Mouse (Mus musculus) adrenal gland, adult (tissue): ENCODE measurements around the gene Flvcr1.

Source experiments
- DNase-seq, 2 experiments: peaks; one replicate each; pipeline ENCODE4 v3.0.0; 2022 to 2023; ENCODE audit warnings: low spot score in 1 of 2; ENCODE audit not compliant: inconsistent age in 2 of 2

Gene Flvcr1

DNA sequence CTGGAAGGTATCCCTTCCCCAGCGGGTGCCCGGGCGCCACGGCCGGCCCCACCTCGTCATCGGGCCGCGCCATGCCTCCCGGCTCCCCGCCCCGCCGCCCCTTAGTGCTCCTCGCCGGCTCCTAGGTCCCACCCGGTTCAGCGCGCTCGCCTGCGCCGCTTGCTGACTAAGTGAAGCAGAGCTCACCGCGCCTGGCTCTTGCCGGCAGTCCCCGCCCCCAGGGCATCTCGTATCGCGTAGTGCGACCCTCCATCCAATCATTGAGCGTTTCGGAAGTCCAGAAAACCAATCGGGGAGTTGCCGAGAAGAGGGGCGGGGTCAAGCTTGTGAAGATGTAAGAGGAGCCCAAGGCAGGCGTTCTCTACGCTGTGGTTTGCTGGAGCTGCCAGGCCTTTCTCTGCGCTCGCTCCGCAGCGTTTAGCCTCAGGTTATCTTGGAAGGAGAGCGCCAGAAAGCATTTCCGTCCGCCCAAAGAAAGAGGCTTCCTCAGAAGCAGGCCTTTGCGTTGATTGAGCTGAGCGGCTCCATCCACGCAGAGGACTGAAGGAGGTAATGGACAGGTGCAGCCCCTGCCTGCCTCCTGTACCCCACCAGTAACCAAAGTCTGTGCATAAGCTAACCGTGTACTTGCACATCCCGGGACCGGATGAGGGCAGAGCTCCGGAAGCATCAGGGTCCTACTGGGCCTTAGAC is at the start of gene Flvcr1:
TSS of gene Flvcr1 (minus strand) at position 138 of the 693 bp plus-strand sequence.
- peak; percentile 99 for DNase-seq

DNA sequence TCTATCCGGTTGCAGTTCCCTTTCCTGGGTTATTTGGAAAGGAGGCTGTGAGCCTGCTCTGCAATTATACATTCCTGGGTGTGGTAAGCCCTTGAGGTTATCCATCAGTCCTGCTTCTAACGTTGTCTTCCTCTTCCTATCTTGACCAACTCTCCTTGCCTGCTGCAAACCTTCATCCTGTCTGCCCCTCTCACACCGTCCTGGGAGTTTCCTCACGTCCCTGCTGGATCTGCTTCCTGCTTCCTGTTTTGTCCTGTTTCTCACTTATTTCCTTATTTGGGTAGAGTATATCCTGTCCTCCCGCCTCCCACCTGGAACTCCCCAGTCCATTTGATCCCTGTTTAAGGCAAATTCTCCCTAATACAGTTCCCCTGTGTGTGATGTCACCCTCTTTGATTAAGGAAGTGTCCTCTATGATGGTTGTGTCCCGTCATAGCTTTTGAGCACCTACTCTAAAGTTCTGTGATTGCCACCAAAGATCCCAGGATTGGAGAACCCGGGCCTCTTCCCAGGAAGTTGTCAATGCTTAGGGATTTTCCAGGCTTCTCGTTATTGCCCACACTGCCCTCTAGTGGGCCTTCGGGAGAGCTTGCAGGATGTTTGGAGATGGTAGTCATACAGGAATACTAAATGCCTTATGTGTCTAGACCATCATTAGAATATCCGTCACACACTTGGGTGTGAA is 49.4 kb upstream of the Flvcr1 start:
- peak; percentile 67 to 87 for DNase-seq

DNA sequence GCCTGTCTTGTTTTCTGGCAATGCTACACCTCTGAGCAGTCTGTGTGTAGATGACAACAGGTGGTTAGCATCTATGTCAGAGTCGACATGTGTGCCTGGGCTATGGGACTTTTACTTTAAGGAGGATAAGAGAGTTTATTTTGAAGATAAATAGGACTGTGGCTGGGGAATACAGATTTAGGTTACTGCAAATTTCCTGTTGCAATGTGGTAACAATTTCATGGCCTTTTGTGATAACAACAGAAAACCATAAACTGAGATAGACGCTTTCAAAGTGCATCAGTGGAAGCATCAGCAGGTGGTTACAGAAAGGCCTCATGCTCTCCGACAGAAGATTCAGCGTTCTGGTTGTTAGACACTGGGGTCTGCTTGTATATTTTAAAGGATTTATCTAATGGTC is 47.5 kb upstream of the Flvcr1 start:
- no peak for DNase-seq

DNA sequence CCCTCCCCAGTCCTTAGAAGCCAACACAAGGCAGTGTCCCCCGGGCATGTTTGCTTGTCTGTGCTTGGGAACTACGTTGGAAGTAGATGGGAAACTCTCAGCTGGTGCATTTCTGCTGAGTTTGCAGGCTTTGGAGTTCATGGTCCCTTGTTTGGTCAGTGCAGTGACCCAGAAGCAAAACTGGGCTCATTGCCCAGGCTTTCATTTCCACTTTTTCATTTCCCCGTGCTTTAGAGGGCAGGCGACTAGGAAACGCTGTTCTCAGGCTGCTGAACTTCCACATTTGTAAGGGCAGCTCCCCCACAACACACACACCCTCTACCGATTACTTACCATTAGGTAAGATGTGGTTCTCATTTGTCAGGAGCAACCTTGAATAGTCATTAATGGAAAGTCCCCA is 47.0 kb upstream of the Flvcr1 start:
- DNase-seq, result peak; percentile 73 to 90

DNA sequence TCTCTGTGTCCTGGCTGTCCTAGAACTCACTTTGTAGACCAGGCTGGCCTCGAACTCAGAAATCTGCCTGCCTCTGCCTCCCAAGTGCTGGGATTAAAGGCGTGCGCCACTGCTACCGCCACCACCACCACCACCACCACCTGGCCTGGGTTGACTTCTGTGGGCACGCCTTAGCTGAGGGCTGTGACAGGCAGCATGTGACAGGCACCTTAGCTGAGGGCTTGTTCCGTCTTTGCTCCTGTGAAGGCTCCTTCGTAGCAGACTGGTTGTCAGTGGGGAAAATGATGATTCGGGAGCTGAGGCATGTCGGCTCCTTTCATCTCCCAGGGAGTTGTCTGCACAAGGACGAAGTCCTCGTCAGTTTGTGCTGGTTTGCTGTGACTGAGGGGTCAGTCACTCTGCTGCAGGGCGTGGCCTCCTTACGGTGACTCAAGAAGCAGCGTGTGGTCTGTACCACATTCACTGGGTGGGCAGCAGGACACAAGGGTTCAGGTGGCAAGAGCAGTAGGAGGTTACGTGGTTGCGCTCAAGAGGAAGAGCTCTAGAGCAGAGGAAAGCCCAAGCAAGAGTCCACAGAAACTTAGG is 46.5 kb upstream of the Flvcr1 start:
- DNase-seq, result peak; percentile 67 to 76

DNA sequence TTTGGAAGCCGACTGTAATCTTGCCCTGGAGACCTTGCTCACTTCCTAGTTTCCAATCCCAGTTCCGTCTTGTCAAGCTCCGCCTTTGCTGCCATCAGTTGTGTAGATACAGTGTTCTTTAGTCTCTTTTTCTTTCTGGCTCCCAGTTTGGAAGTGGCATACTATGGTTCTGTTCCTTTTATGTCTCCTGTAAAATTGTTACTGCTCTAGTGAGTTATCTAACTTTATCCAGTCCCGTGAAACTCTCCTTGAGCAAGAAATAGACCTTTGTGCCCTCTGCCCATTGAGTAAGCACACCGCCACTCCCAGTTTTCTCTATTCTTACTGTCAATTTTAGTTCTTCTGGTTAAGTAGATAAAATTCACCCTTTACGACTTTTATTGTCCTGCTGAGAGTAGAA is 45.7 kb upstream of the Flvcr1 start:
- no peak for DNase-seq

DNA sequence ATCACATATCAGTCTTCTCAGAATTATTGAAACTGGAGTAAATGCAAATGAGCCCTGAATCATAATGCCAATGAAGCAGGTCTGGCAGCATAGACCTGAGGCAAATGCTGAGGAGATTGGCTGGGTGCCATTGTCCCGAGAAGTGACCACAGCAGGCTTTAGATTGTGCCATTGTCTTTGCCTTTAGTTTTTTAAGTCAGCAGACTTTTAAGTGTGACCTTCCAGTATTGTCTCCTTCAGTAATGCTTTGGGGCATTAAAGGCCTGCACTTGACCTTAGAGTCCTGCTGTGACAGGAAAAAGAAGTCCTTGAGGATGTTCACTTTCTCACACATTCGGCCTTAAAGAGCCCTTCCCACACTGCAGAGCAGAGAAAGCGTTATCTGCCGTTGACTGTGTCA is 44.3 kb upstream of the Flvcr1 start:
- no peak for DNase-seq

DNA sequence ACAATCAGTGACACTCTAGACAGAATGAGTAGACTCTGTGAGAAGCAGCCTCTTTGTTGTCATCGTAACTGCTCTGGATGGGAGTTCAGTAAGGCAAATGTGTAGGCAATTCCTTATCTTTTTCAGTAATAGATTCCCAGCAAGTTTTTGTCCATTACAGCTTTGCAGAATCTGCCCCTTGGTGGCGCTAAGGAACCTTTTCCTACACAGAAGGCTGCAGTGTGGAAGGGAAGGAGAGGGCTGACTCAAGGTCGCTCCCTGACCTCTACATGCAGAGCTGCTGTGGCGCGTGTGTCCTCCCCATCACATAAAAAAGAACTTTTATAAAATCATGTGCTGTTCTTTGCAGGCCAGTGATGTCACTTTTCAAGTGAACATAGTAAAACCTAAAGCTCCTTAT is 42.4 kb upstream of the Flvcr1 start:
- DNase-seq, result peak; percentile 43 to 61

DNA sequence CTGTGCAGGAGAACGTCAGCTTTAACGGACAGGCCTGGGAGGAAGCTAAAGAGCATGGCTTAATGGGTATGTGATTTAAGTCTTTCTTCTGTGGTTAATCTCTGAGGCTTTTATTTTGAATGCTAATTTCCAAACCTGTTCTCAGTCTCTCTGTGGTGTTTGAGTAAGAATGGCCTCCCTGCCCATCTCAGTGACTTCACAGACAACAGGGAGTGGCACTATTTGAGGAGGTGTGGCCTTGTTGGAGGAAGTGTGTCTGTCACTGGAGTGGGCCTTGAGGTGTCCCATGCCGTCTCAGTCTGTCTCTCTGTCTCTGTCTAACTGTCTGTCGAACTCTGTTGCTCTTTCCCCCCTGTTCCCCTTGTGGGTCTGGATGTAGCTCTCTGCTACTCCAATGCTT is 39.2 kb upstream of the Flvcr1 start:
- no peak for DNase-seq

DNA sequence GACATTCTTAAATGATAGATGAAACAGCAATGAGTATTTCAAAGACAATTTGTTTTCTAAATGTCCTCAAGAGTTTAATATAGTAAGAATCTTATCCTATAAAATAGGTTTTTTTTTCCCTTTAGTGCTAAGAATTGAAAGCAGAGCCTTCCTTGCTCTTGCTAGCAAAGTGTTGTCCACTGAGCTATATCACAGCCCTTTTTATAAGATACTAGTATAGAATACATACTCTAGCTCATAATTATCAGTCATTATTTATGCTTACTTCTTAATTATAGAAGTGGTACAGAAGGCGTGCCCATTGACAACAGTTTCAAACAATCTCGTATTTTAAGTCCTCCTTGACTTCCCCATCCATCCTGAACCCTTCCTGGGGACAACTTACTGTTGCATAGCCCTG is 38.6 kb upstream of the Flvcr1 start:
- no peak for DNase-seq

DNA sequence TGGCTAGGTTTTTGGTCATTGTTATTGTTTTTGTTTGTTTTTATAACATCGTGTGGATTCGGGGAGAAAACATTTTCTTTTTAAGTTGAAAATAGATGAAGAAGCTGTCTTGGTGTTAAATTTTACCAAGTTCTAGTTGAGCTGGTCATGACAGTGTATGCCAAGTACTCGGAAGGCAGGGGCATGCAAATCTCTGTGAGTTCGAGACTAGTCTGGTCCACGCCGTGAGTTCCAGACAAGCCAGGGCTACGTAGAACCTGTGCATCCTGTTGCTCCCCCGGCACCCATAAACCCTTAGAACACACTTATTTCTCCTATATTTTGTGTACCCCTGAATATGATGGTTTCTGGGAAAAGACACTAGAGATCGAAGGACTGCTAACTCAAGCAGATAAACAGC is 37.7 kb upstream of the Flvcr1 start:
- no peak for DNase-seq

DNA sequence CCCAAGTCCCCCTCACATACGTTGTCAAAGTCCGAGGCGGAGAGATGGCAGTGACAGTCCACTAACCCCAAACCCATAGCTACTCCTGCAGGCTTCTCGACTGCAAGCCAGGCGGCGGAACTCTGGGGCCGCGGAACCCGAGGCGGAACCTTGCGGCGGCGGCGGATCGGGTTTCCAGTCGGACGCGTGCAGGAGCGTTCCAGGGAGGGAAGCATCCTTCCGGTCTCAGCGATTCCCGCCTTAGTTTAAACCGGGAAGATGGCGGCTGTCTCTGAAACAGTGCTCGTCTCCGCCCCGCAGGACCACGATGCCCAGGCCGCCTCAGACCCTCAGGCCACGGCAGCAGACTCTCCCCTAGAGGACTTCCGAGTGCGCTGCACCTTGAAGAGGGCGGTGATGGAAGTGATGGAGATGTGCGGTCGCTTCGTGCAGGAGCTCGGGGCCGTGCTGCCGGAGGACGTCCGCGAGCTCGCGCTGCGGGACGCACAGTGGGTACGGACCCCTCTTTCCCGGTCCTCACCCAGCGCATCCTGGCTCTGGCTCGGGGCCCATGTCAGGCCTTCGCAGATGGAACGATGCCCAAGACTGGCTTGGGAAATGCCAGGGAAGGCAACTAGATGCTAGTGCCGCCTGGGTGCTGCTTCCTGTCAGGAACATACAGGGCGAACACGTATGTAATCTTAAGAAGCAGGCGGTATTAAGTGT is 37.0 kb upstream of the Flvcr1 start, which contains the start of the genes Tatdn3 and Nsl1:
TSS of gene Tatdn3 (minus strand) at position 152 of the 705 bp plus-strand sequence.
TSS of gene Nsl1 (plus strand) at position 232 of the 705 bp plus-strand sequence.
- DNase-seq, result peak; percentile 90 to 98

DNA sequence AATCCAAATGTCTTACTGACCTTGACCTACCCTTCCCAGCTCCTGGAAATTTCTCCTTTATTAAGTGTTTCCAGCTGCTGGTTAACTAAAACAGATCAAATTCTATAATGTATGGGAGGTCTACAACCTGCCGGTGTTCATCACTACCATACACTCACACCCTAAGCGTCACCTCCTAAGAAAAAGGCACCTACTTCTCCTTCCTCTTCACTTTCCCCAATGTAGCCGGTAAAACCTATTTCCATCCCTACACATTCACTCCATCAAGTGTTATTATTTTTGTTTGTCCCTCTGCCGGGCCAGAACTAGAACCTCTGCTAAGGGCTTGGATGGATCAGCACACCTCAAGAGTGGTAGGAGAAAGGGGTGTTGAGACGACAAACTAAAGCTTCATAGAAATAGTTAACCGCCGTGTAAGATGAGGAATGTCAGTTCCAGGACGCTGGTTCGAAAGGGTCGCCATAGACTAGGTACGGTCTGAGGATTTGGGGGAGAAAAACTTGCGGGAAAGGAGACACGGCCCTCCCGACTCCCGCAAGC is 36.4 kb upstream of the Flvcr1 start:
- DNase-seq, result no peak

DNA sequence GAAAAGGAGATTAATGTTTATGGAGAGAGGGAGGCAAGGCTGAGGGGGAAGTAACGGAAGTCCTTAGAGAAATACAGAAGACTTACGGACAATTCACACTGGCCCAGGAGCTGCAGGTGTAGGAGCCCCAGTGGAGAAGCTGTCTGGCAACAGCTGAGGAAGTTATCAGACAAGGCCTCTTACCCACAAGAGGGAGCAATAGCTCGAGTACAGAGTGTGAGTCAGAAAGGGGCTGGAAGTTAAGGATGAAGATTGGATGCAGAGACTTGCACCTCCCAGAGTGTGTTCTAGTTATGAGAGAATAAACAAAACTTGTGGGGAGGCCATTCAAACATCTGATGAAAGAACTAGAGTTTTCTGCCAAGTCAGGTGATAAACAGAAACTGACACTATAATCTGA is 31.5 kb upstream of the Flvcr1 start:
- DNase-seq, result no peak

DNA sequence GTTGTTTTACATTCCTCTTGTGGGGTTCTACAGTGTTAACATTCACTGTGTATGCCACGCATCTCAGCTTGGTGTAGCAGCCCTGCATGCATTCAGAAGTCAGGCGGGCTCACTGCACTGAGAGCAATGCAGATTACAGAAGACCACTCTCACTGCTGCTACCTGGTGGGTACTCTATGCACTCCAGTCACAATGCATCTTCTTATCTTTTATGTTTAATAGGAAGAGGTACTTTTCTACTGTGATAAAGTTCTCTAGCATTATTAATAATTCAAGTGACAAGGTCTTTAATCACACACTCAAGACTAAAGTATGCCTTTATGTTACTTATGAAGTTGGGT is 29.5 kb upstream of the Flvcr1 start:
- DNase-seq, result no peak

DNA sequence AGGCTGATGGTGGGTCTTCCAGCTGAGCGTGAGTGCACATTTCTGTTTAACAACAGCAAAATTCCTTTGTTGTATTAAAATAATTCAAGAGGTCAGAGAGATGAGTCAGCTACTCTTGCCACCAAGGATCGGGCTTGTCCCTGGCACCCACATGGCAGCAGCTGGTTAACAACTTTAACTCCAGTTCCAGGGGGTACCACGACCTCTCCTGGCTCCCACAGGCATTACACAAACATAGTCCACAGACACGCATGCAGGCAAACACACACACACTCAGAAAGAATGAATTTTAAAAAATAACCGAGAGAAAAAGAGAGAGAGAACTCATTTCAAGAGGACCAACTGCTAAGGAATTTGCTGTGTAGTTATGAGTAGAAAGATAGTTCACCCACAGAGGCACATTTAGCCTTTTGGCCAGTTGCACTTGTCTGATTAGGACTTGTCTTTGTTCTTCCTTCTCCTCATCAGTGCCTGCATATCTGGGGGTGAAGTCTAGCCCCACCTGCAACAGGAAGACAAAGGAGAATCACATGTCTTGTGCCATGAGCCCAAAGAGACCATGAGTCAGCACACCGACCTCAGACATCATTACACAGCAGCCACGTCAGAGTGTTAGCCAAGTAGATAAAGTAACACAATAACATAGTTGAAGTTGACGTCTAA is 29.0 kb upstream of the Flvcr1 start:
- DNase-seq, result peak in 1 of 2 experiments; percentile 64

DNA sequence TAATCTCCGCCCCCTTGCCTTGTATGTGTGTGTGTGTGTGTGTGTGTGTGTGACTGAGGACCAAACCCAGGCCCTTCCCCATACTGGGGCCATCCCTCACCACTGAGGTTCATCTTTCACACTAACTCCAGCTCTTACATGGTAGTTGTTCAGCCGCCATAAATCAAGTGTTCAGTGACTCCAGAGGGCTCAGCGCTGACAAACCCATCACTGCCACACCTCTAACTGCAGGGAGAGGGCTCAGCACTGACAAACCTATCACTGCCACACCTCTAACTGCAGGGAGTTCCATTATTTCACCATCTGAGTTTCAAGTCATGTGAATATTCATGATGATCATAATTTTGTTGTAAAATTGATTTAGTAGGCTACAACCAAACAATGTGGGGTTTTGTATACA is 27.6 kb upstream of the Flvcr1 start:
- DNase-seq, result no peak

DNA sequence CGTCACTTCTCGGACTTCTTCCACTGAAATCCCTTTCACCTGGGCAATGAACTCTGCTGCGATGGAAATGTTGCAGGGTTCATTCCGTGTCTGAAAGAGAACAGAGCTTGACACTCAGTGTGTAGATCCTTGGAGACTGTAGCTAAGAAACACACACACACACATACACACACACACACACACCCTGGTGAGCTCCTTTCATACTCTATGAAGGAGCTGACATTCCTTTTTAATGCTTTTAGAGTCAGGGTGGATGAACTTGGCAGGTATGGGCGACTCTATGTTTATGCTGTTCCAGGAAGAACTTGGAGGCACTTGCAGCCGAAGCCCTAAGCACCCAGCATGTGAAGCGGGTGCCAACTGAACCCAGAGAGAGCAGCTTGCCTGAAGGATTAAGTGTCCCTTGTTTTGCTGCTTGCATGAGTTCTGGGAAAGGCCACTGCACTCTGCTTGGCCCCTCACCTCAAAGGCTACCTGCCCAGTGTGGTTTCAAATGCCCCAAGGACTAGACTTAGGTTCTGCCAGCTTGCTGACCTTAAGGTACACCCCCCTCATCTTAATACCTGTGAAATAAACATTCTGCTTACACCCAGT is 20.4 kb upstream of the Flvcr1 start:
- no peak for DNase-seq

DNA sequence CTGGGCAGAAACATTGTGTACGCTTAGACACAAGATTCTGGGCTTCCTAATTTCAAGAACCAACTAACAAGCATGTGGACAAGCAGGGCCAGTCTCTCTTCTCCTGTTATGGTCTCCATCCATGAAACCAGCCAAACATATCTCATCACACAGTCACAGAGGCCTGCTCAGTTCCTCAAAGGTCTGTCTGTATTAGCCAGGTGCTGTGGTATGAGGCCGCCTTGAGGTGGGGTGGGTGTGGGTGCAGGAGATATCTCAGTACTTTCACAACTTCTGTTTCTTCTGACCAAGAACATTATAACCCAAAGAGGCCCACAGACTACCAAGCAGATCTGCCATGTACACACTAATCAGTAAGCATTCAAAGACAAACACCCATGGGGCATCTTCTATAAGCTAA is 19.3 kb upstream of the Flvcr1 start:
- DNase-seq, result no peak

DNA sequence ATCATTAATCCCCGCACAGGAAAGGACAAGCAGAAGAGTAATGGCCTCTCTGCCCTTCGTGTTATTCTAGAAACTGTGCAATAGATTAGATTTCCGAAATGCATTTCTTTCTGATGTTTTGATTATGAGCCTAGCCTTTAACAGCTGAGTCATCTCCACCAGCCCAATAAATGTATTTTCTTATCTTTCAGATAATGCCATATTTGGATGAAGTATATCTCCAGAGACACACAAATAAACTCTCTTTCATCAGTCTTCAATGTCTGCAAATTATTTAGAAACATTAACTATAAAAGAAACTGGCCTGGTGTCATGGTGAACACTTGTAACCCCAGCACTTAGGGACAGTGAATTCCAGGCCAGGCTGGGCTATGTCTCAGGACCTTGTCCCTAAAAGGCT is 16.7 kb upstream of the Flvcr1 start:
- DNase-seq, result no peak

DNA sequence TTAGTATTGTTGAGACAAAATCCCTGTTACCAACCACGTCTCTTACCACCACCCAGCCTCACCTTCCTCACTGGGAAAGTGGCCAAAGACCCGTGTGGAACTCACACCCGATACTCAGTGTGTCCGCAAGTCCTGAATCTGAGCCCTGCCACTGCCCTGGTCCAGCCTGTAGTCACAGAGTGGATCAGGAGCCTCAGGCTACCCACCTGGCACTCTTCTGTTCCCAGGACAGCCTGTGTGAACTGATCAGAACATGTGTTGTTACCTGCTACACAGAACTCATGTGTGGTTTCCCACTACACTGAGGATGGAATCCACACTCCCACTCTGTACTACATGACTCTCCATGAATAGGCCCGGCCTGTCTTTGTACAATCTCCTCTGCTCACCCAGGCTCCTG is 16.1 kb upstream of the Flvcr1 start:
- no peak for DNase-seq
